Mouse (Mus musculus) olfactory bulb, adult 2 months (tissue): Measurements from ENCODE around the gene Btn2a2. TPM values are rescaled to one million over a fixed set of nuclear protein-coding genes. Genes with fewer than 3 reads are reported as not detected.

Experiments
- H3K27ac ChIP-seq: fragments of 200-500 bp; 2 replicates; pipeline ENCODE4 v1.5.1; 2012; ENCODE audit warnings: low read depth, low read length; ENCODE audit not compliant: insufficient read depth
- H3K4me1 ChIP-seq: fragments of 200-500 bp; 2 replicates; pipeline ENCODE4 v1.6.1; 2012; ENCODE audit warnings: low read length; ENCODE audit not compliant: control insufficient read depth, insufficient read depth
- H3K4me3 ChIP-seq: fragments of 200-500 bp; 2 replicates; pipeline ENCODE4 v1.5.1; 2012; ENCODE audit warnings: mild to moderate bottlenecking, low read depth, low read length, moderate library complexity; ENCODE audit not compliant: insufficient read depth
- CTCF ChIP-seq: fragments of 200-500 bp; IDR thresholded peaks from 2 replicates; pipeline ENCODE4 v1.5.1; 2012; ENCODE audit warnings: low read depth, mild to moderate bottlenecking, low read length, moderate library complexity; ENCODE audit not compliant: insufficient read depth
- POLR2A ChIP-seq: fragments of 200-500 bp; IDR thresholded peaks from 2 replicates; pipeline ENCODE4 v1.6.1; 2012; ENCODE audit warnings: mild to moderate bottlenecking, low read depth, low read length, moderate library complexity; ENCODE audit not compliant: insufficient read depth
- WGBS: fragments of 180-500 bp; shearing (Covaris S2); methylation state at CpG from one replicate; pipeline ENCODE4 v1.1.7; 2018; 5-methylcytosine and 5-hydroxymethylcytosine counted together
- polyA plus RNA-seq: library from polyadenylated mRNA; stranded (reverse); fragments of >200 nt; gene quantifications from 2 replicates; pipeline ENCODE4 v1.2.4, GENCODE M21; 2012; ENCODE audit warnings: low replicate concordance; ENCODE audit not compliant: missing spikeins, insufficient read depth, insufficient read length

The Btn2a2 gene
- polyA plus RNA-seq, 1 experiment: not detected

DNA sequence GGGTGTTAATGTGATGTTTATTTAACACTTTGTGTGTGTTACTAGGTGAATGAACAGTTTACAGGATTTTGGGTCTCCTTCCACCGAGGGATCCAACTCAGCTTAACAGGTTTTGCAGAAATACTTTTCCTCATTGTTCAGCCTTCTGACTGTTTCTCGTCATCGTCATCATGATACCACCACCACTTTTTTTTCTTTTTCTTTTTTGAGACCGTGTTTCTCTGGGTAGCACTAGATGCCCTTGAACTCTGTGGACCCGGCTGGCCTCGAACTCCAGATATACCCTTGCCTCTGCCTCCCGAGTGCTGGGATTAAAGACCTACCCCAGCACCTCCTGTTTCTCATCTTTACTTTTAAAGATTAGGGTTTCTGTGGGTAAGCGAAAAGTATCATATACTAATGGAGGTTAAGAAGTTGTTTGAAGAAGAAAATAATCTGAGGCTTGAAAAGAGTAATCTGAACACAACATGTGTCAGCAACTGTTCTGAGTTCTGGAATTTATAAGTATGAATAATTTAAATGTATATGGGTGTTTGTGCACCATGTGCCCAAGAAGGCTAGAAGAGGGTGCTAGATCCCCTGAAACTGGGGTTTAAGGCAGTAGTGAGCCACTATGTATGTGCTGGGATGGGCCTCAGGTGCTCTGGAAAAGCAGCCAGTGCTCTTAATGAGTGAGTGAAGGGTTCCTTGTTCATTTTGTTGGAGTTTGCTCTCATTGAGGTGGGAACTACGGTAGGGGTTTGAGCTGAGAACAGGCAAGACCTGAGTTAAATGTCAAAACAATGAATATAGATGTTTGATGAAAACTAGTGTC is 43.8 kb upstream of the Btn2a2 start:
- H3K27ac ChIP-seq: no peak overlapping the region
- TF ChIP-seq CTCF: no peak
- TF ChIP-seq POLR2A: no peak
- 13% methylated on average over 9 of the region's 9 CpGs for WGBS
- peaks cover 12% of the 10 kb centered on the region for H3K4me1 ChIP-seq
- H3K4me3 ChIP-seq: no peak overlapping the region

DNA sequence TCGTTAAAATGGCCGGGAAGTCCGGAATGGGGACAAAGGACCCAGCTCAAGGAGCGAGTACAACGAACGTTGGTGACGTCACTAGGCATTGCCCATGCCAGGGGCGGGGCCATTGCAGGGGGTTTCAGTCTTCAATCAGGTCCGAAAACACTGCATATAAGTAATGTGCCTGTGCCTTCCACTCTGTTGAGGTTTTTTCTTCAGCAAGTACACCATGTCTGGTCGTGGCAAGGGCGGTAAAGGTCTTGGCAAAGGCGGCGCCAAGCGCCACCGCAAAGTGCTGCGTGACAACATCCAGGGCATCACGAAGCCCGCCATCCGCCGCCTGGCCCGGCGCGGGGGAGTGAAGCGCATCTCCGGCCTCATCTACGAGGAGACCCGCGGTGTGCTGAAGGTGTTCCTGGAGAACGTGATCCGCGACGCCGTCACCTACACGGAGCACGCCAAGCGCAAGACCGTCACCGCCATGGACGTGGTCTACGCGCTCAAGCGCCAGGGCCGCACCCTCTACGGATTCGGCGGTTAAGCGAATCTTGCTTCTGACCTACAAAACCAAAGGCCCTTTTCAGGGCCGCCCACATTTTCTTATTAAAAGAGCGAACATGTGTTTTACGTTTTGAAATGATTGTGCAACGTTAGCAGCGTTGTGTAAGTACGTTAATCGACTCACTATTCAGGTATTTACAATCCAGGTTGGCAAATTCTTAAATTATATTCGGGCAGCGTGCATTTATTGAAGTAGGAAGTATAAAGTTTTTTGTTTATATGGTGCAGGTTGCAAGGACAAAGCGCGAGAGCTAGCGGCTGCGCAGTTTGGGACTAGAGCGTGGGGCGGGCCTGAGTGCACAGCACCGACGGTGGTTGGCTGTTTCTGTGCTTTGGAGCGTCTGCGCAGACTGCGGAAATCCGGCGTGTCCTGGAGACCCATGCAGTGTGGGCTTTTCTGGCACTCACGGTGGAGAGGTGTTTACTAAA is 42.5 kb upstream of the Btn2a2 start, which contains the start of gene Hist1h4h:
Gene Hist1h4h (plus strand): TSS at position 150 of the 975 bp plus-strand sequence.
- peak within 1 kb of the TSS; percentile 95 for H3K27ac ChIP-seq
- TF ChIP-seq POLR2A (peak; percentile 92), CTCF (no peak)
- H3K4me3 ChIP-seq: peak within 1 kb of the TSS; percentile 57
- peaks cover 12% of the 10 kb centered on the region for H3K4me1 ChIP-seq
- WGBS: under 1% methylated on average over 58 of the region's 70 CpGs

DNA sequence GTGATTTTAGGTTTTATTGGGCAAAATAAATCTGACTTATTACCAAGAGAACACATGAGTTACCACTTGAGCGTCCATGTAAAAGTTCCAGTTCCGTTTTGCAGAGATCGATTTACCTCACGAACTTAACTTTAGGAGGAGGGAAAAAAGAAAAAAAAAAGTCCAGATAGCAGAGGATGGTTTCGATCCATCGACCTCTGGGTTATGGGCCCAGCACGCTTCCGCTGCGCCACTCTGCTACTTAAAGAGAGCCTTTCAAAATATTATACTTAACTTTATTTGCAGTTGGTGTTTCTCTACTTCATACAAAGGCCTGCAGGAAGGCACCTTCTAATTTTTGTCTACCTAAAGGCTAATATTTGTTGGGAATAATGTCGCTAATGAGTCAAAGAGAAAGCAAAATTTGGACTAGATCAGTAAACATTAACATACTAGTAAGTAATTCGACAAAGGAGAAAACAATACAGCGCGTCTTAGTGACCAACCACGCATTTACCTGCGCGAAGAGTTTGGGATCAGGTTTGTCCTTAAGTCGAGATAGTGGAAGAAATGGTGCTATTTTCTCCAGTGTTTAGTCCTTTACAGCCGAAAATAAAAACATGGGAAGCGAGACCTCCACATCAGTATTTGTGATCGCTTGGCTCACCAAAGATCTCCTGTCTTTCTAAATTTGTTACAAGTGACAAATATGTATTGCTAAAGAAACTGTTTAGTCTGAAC is 41.7 kb upstream of the Btn2a2 start:
- TF ChIP-seq POLR2A (no peak), CTCF (no peak)
- H3K4me1 ChIP-seq: peaks cover 9% of the 10 kb centered on the region; the same call in 1 of the 2 replicates
- under 1% methylated on average over 20 of the region's 20 CpGs for WGBS

DNA sequence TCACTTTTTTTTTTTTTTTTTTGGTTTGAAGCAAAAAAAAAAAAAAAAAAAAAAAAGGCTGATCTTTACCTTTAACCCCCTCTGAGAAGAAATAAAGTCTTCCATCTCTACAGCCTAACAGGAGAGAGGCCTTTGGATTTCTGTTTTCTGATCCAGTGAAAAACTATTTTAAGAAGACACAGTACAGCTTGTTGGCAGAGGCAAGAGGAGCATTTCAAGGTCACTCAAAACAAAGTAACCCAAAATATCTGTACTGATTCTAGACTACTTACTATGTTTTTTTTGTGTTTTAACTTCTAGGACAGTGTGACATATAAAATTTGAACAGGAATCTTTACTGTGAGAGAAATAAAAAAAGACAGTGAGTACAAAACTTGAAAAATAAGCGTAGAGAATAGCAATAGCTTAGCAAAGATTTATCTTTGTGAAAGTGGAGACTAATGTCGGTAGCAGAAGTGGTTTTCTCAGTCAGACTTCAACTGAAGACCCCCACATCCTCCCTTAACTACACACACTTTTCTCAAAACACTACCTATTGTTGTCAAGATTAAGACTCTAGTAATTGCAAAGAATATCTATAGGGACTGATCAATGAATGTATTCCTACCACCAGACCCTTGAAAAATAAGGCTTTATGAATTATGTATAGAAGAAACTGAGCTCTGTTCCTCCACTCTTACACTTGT is 41.0 kb upstream of the Btn2a2 start:
- WGBS: 27% methylated on average over 2 of the region's 2 CpGs
- no peak overlapping the region for H3K4me3 ChIP-seq
- H3K4me1 ChIP-seq: peaks cover 7% of the 10 kb centered on the region; the same call in 1 of the 2 replicates
- H3K27ac ChIP-seq: no peak overlapping the region
- no peak for TF ChIP-seq CTCF
- no peak for TF ChIP-seq POLR2A

More for the DNA sequence above, 41.7 kb upstream of the Btn2a2 start:
- peak overlapping the region; percentile 57 for H3K4me3 ChIP-seq
- peak overlapping the region; percentile 95 for H3K27ac ChIP-seq

DNA sequence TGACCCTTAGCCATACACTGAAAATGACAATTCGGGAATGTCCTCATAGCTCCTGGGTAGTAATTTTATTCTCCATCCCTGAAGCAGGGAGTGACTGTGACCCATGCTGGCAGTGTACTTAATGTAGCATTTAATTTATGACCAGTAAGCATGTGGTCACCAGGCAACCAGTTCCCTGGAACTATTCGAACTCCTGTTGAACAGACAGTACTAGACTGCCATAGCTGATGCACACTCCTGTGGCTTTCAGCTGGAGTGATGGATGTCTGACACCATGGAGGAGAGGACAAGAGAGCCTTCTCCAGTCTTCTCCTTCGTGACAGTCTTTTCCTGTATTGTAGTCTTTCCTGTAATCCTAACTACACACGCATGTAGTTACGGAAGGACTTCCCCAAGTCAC is 40.3 kb upstream of the Btn2a2 start:
- 81% methylated on average over 5 of the region's 5 CpGs for WGBS
- Histone ChIP-seq H3K4me1 (peaks cover 6% of the 10 kb centered on the region; the same call in 1 of the 2 replicates), H3K27ac (no peak overlapping the region), H3K4me3 (no peak overlapping the region)
- TF ChIP-seq POLR2A: no peak
- TF ChIP-seq CTCF: no peak

DNA sequence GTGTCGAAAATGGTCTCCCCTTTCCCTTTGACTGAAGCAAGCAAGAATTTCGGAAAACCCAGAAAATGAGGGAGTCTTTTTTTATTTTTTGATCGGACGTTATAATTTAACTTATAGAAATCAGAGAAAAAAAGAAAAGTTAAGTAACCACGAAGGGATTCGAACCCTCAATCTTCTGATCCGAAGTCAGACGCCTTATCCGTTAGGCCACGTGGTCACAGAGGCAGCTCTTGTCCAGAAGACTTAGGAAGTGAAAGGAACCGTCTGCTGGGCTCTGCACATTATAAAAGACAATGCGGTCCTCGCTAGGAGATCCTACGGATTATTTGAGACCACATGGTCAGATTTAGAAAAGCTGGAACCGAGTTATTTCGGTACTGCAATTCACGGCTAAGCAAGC is 37.7 kb upstream of the Btn2a2 start:
- 1% methylated on average over 17 of the region's 17 CpGs for WGBS
- Histone ChIP-seq H3K4me3 (no peak overlapping the region), H3K27ac (no peak overlapping the region), H3K4me1 (no peaks in the 10 kb centered on the region)
- no peak for TF ChIP-seq POLR2A
- no peak for TF ChIP-seq CTCF

DNA sequence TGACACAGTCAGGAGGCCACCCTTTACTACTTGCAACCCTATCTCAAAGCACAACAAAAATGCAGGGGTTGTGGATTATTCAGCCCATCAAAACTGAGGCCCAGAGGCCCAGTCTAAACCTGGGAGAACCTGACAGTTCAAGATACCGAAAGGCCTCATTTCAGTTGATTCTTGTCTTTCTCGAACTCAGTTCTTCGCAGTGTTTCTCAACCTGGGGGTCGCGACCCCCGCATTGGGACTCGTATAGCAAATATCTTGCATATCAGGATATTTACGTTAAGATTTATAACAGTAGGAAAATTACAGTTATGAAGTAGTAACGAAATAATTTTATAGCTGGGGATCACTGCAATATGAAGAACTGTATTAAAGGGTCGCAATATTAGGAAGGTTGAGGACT is 37.2 kb upstream of the Btn2a2 start:
- H3K27ac ChIP-seq: no peak overlapping the region
- WGBS: 8% methylated on average over 10 of the region's 10 CpGs
- no peak overlapping the region for H3K4me3 ChIP-seq
- no peak for TF ChIP-seq CTCF
- no peak for TF ChIP-seq POLR2A
- no peaks in the 10 kb centered on the region for H3K4me1 ChIP-seq

DNA sequence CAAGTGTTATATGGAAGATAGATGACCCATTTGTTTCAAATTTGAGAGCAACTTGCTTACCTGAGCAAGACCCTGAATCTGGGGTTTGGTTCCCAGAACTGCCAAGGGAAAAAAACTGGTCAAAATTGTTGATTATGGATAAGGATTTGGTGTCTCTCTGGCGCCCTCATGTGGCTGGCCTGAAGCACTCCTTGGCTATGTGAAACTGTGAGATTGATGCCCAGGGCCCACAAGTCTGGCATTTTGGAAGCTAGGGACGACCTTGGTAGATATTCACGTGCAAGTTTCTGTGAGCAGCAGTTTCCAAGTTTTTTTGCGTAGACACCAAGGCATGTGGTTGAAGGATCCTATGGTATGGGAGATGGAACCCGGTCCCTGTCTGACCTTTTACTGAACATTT is 36.0 kb upstream of the Btn2a2 start:
- H3K4me3 ChIP-seq: no peak overlapping the region

More for the DNA sequence above, 36.0 kb upstream of the Btn2a2 start:
- no peaks in the 10 kb centered on the region for H3K4me1 ChIP-seq
- peak; percentile 61 for TF ChIP-seq CTCF
- no peak for TF ChIP-seq POLR2A
- no peak overlapping the region for H3K27ac ChIP-seq
- WGBS: 14% methylated on average over 5 of the region's 5 CpGs
